Mouse (Mus musculus): ENCODE data around the gene Ggcx. TPM values are rescaled to one million over a fixed set of nuclear protein-coding genes. Genes with fewer than 3 reads are reported as not detected.
"Not testable (repeated sequence)": the region's sequence is repeated elsewhere in the genome, so short reads cannot be mapped to it uniquely, and the experiment has no call there.

The Ggcx gene
- polyA plus RNA-seq, 1 experiment, result 8.1 TPM

- Histone ChIP-seq H3K4me1 (ENCODE audit: control insufficient read depth, insufficient read depth, low read length) (no peaks in the 10 kb centered on the region; the same call in none of the 2 replicates), H3K4me3 (replicated peaks; ENCODE audit: control insufficient read depth, low read depth, low read length) (no peak overlapping the region), H3K27ac (ENCODE audit: control insufficient read depth, insufficient read depth, low read depth, low read length, poor library complexity) (no peak overlapping the region)
- TF ChIP-seq CTCF (IDR thresholded peaks at IDR 0.05; ENCODE audit: control insufficient read depth, insufficient read depth, low read length), result no peak
- TF ChIP-seq POLR2A (IDR thresholded peaks at IDR 0.05; ENCODE audit: borderline replicate concordance, control insufficient read depth, low read depth, low read length), result no peak
- 86% methylated on average over 8 of the region's 8 CpGs for WGBS
Measured at GRCm38 (mm10) chr6:72465361-72466157, 51.5 kb downstream of the Ggcx start.

- no peak for TF ChIP-seq CTCF (IDR thresholded peaks at IDR 0.05; ENCODE audit: control insufficient read depth, insufficient read depth, low read length)
- no peak for TF ChIP-seq POLR2A (IDR thresholded peaks at IDR 0.05; ENCODE audit: borderline replicate concordance, control insufficient read depth, low read depth, low read length)
Measured at GRCm38 (mm10) chr6:72466171-72466570, 52.1 kb downstream of the Ggcx start.

DNA sequence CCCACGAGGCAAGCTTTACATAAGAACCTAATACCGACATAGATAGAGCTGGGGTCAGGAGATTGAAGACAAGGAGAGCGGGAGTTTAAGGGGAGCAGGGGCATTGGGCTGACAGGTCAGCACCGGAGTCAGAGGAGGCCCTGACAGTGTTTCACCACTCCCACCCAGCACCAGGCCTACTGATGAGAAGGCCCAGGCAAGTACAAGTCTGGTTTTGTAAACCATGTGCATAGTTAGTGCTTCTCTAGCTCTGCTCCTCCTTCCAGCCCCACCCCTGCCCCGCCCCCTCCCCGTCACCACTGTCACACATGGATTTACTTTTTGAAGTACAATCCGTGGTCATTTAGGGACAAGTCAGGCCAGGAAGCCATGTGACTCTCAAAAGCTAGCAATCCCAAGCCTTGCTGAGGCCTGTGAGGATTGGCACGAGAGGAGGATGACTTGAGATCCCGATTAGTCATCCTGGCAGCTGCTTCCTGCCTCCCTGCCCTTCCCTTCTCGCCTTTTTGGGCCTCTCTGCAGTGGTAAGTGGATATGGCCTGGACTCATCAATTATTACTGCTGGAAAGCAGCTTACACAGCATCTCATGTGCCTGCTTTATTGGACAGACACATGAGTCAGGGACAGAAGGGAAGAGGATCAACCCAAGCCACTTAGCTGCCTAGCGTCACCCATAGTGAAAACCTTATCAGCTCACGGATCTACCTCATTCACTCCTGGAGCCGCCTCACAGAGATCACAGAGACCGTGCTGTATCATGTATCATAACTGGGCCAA lies 59.3 kb downstream of the Ggcx start:
- TF ChIP-seq CTCF (IDR thresholded peaks at IDR 0.05; ENCODE audit: control insufficient read depth, insufficient read depth, low read length) (no peak), POLR2A (IDR thresholded peaks at IDR 0.05; ENCODE audit: borderline replicate concordance, control insufficient read depth, low read depth, low read length) (no peak)
- Histone ChIP-seq H3K4me1 (ENCODE audit: control insufficient read depth, insufficient read depth, low read length) (no peaks in the 10 kb centered on the region; the same call in 1 of the 2 replicates), H3K27ac (ENCODE audit: control insufficient read depth, insufficient read depth, low read depth, low read length, poor library complexity) (no peak overlapping the region), H3K4me3 (replicated peaks; ENCODE audit: control insufficient read depth, low read depth, low read length) (no peak overlapping the region)
- WGBS, result 62% methylated on average over 14 of the region's 14 CpGs

More at GRCm38 (mm10) chr6:72466171-72466570, 52.1 kb downstream of the Ggcx start:
- no peak overlapping the region for H3K27ac ChIP-seq (ENCODE audit: control insufficient read depth, insufficient read depth, low read depth, low read length, poor library complexity)
- 82% methylated on average over 4 of the region's 4 CpGs for WGBS
- H3K4me1 ChIP-seq (ENCODE audit: control insufficient read depth, insufficient read depth, low read length), result no peaks in the 10 kb centered on the region; the same call in 1 of the 2 replicates
- H3K4me3 ChIP-seq (replicated peaks; ENCODE audit: control insufficient read depth, low read depth, low read length), result no peak overlapping the region

DNA sequence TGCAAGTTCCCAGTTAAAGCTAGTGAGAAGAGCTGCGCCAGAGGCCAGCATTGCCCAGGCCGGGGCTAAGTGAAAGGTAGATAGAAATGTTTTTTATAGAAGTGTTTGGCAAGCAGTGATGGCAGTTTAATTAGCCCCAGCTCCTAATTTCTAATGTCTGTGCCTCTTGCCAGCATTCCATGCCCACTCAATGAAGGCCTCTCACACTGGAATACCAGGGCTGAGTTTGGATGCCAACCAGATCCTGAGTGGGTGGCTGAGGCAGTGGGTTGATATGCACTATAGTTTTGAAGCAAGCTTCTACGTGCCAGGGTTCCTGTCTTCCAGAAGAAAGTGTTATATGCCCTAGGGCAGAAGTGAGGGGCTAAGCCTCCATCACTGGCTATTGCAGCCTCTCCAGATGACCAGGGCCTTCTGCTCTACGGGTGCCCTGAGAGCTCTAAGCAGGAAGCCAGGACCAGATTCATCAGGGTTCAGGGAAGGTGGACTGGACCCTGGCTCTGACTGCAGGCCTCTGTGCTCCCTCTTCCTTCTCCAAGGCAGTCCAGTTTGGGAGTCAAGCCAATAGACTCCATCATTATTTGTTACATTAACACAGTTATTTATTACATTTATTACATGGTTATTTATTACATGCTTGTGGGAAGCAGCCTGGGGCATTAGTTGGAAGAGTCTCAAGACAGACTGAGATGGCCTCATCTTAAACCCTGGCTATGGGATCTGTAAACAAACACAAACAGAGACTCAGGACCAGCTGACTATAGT lies 61.3 kb downstream of the Ggcx start:
- H3K27ac ChIP-seq (ENCODE audit: control insufficient read depth, insufficient read depth, low read depth, low read length, poor library complexity), result no peak overlapping the region
- WGBS, result 84% methylated on average over 4 of the region's 4 CpGs
- TF ChIP-seq CTCF (IDR thresholded peaks at IDR 0.05; ENCODE audit: control insufficient read depth, insufficient read depth, low read length), result no peak
- TF ChIP-seq POLR2A (IDR thresholded peaks at IDR 0.05; ENCODE audit: borderline replicate concordance, control insufficient read depth, low read depth, low read length), result no peak
- no peaks in the 10 kb centered on the region; the same call in 1 of the 2 replicates for H3K4me1 ChIP-seq (ENCODE audit: control insufficient read depth, insufficient read depth, low read length)
- H3K4me3 ChIP-seq (replicated peaks; ENCODE audit: control insufficient read depth, low read depth, low read length), result no peak overlapping the region

GRCm38 (mm10) chr6:72476836-72477235 lies 62.7 kb downstream of the Ggcx start:
- no peak for TF ChIP-seq CTCF (IDR thresholded peaks at IDR 0.05; ENCODE audit: control insufficient read depth, insufficient read depth, low read length)
- TF ChIP-seq POLR2A (IDR thresholded peaks at IDR 0.05; ENCODE audit: borderline replicate concordance, control insufficient read depth, low read depth, low read length), result no peak
- no peaks in the 10 kb centered on the region; the same call in 1 of the 2 replicates for H3K4me1 ChIP-seq (ENCODE audit: control insufficient read depth, insufficient read depth, low read length)
- WGBS, result 86% methylated on average over 5 of the region's 5 CpGs
- no peak overlapping the region for H3K27ac ChIP-seq (ENCODE audit: control insufficient read depth, insufficient read depth, low read depth, low read length, poor library complexity)
- H3K4me3 ChIP-seq (replicated peaks; ENCODE audit: control insufficient read depth, low read depth, low read length), result no peak overlapping the region

DNA sequence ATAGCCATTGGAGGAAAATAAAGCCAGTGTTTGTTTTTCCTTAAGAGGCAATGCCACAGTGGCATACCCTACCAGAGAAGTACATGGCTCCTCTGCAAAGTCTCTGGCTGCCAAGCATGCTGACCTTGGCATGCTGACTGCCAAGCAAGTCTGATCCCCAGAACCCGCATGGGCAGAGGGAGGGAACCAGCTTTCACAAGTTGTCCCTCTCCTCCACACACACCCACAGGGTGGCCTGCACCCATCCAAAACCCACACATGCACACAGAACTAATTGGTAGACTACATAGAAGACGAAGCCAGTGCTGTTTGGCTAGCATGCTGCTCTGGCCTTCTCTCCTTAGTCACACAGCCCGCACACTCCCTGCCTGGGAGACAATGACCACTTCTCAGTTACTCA lies 63.5 kb downstream of the Ggcx start:
- H3K4me3 ChIP-seq (replicated peaks; ENCODE audit: control insufficient read depth, low read depth, low read length), result no peak overlapping the region
- no peak for TF ChIP-seq POLR2A (IDR thresholded peaks at IDR 0.05; ENCODE audit: borderline replicate concordance, control insufficient read depth, low read depth, low read length)
- TF ChIP-seq CTCF (IDR thresholded peaks at IDR 0.05; ENCODE audit: control insufficient read depth, insufficient read depth, low read length), result no peak

GRCm38 (mm10) chr6:72478691-72479090 lies 64.6 kb downstream of the Ggcx start:
- H3K27ac ChIP-seq (ENCODE audit: control insufficient read depth, insufficient read depth, low read depth, low read length, poor library complexity); H3K4me3 ChIP-seq (replicated peaks; ENCODE audit: control insufficient read depth, low read depth, low read length); H3K4me1 ChIP-seq (ENCODE audit: control insufficient read depth, insufficient read depth, low read length): not testable (repeated sequence)
- 62% methylated on average over 3 of the region's 3 CpGs for WGBS

More for the DNA sequence above, 63.5 kb downstream of the Ggcx start:
- WGBS, result 74% methylated on average over 3 of the region's 3 CpGs
- H3K4me1 ChIP-seq (ENCODE audit: control insufficient read depth, insufficient read depth, low read length), result no peaks in the 10 kb centered on the region; the same call in 1 of the 2 replicates
- H3K27ac ChIP-seq (ENCODE audit: control insufficient read depth, insufficient read depth, low read depth, low read length, poor library complexity), result no peak overlapping the region

Measured in bone marrow, adult 2 months (tissue).